Mouse (Mus musculus): ENCODE measurements around the gene Trp53i11.

GRCm38 (mm10) chr2:93220447-93220846 lies 33.1 kb downstream of the Trp53i11 start:
- TF ChIP-seq CTCF (IDR thresholded peaks at IDR 0.05; ENCODE audit: low read depth, low read length) (peak; percentile 28), POLR2A (IDR thresholded peaks at IDR 0.05; ENCODE audit: insufficient read depth, low read length) (no peak), EP300 (IDR thresholded peaks at IDR 0.05; ENCODE audit: insufficient read depth, low read depth, low read length) (no peak)
